Mouse (Mus musculus) stomach, postnatal 0 days (tissue): ENCODE results near the gene Ell. TPM values are rescaled to one million over a fixed set of nuclear protein-coding genes. Genes with fewer than 3 reads are reported as not detected.
A peak's percentile ranks its signal among the peaks of the same experiment; 100 is the strongest.

Source experiments
- ATAC-seq: fragments of 200-750 bp; cut with Nextera tagmentation; 2 replicates; pipeline ENCODE4 v1.8.0; 2017; ENCODE audit not compliant: low FRiP score, low TSS enrichment
- DNase-seq: peaks from one replicate; pipeline ENCODE4 v3.0.0-alpha.2; 2016; ENCODE audit warnings: low spot score
- H3K27ac ChIP-seq: fragments of 300-500 bp; sonication (generic); replicated peaks from 2 replicates; pipeline ENCODE4 v1.5.1; 2014; ENCODE audit warnings: mild to moderate bottlenecking, control low read depth
- H3K27me3 ChIP-seq: fragments of 300-500 bp; sonication (generic); 2 replicates; pipeline ENCODE4 v1.6.1; 2014; ENCODE audit warnings: low read length; ENCODE audit not compliant: control insufficient read depth, insufficient read depth
- H3K36me3 ChIP-seq: fragments of 300-500 bp; sonication (generic); 2 replicates; pipeline ENCODE4 v1.6.1; 2014; ENCODE audit warnings: low read length, mixed read lengths; ENCODE audit not compliant: control insufficient read depth, insufficient read depth
- H3K4me1 ChIP-seq: fragments of 300-500 bp; sonication (generic); replicated peaks from 2 replicates; pipeline ENCODE4 v1.6.1; 2014; ENCODE audit warnings: antibody characterized with exemption; ENCODE audit not compliant: control insufficient read depth, insufficient read depth
- H3K4me2 ChIP-seq: fragments of 300-500 bp; sonication (generic); replicated peaks from 2 replicates; pipeline ENCODE4 v1.6.1; 2014; ENCODE audit warnings: low read depth, mild to moderate bottlenecking, control low read depth, moderate library complexity
- H3K4me3 ChIP-seq: fragments of 300-500 bp; sonication (generic); 2 replicates; pipeline ENCODE4 v1.5.1; 2014; ENCODE audit warnings: low read depth, low read length, control low read depth
- H3K9ac ChIP-seq: fragments of 300-500 bp; sonication (generic); 2 replicates; pipeline ENCODE4 v1.6.1; 2014; ENCODE audit warnings: mild to moderate bottlenecking, low read length, control low read depth, mixed read lengths
- H3K9me3 ChIP-seq: fragments of 300-500 bp; sonication (generic); 2 replicates; pipeline ENCODE4 v1.6.1; 2016; ENCODE audit warnings: low read length; ENCODE audit not compliant: control insufficient read depth
- CTCF ChIP-seq: IDR thresholded peaks from 2 replicates; pipeline ENCODE4 v1.5.1; 2016; ENCODE audit warnings: antibody characterized with exemption, low read depth, mild to moderate bottlenecking, moderate library complexity
- EP300 ChIP-seq: optimal IDR thresholded peaks from 2 replicates; pipeline ENCODE3; 2016; ENCODE audit warnings: antibody characterized with exemption
- WGBS: fragments of 180-500 bp; shearing (Covaris S2); extraction: QIAGEN DNeasy Blood & Tissue Kit; methylation state at CpG from one replicate; pipeline ENCODE4 v1.1.7; 2014; 5-methylcytosine and 5-hydroxymethylcytosine counted together
- polyA plus RNA-seq: library from polyadenylated mRNA; unstranded; fragments of >200 nt; fragmentation: Nextera tagmentation; extraction: Ambion mirVana; gene quantifications from 2 replicates; pipeline ENCODE4 v1.2.1, GENCODE M21; 2015

Gene Ell
- polyA plus RNA-seq, 1 experiment from 2014 or later = 11.1 TPM

DNA sequence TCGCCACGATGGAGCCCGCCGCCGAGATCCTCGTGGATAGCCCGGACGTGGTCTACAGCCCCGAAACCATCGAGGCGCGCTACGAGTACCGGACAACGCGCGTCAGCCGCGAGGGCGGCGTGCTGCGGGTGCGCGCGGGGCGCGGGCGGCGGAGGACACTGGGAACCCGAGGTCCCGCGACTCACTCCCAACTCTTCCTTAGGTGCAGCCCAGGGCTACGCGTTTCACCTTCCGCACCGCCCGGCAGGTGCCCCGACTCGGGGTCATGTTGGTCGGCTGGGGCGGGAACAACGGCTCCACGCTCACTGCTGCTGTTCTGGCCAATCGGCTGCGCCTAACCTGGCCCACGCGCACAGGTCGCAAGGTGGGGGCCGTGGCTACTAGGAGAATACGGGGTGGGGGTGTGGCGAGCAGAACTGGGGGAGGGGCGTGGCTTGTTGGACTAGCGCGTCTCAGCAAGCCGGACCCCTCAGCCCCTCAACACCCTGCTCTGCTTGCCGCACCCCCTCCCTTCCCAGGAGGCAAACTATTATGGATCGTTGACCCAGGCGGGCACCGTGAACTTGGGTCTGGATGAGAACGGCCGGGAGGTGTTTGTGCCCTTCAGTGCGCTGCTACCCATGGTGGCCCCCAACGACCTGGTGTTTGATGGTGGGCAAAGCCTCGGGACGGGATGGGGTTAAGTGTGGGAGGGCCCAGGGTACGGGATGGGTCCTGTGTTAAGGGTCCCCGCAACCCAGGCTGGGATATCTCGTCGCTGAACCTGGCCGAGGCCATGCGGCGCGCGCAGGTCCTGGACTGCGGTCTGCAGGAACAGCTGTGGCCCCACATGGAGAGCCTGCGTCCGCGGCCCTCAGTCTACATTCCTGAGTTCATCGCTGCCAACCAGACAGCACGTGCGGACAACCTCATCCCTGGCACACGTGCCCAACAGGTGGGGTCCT lies 55.6 kb downstream of the Ell start:
- ATAC-seq (peak; percentile 11; the same call in 1 of the 2 replicates), DNase-seq (peak; percentile 54)
- TF ChIP-seq CTCF = no peak
- TF ChIP-seq EP300 = no peak
- H3K27ac ChIP-seq = peak overlapping the region; percentile 56; the same call in 1 of the 2 replicates
- no peaks in the 10 kb centered on the region for H3K27me3 ChIP-seq
- 12% methylated on average over 77 of the region's 82 CpGs for WGBS
- H3K9me3 ChIP-seq = no peaks in the 10 kb centered on the region
- peak overlapping the region; percentile 98 for H3K4me2 ChIP-seq
- H3K4me3 ChIP-seq = peak overlapping the region; percentile 51
- H3K4me1 ChIP-seq = peaks cover 5% of the 10 kb centered on the region; the same call in 1 of the 2 replicates
- peak overlapping the region; percentile 59 for H3K9ac ChIP-seq
- peaks cover 11% of the 10 kb centered on the region; the same call in 1 of the 2 replicates for H3K36me3 ChIP-seq

DNA sequence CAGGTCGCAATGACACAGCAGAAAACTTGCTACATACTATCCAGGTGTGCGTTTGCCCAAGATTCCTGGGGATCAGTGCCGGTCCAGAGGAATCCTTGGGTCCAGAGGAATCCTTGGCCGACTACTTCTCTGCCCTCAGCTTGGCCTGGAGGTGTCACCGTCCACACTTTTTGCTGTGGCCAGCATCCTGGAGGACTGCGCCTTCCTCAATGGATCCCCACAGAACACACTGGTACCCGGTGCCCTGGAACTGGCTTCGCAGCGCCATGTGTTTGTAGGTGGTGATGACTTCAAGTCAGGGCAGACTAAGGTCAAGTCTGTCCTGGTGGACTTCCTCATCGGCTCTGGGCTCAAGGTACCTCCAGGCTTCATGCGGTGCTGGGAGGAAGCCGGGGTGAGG lies 56.6 kb downstream of the Ell start:
- TF ChIP-seq CTCF (no peak), EP300 (no peak)
- peaks cover 5% of the 10 kb centered on the region; the same call in 1 of the 2 replicates for H3K4me1 ChIP-seq
- no peak overlapping the region for H3K4me2 ChIP-seq
- no peaks in the 10 kb centered on the region for H3K27me3 ChIP-seq
- H3K36me3 ChIP-seq = peaks cover 5% of the 10 kb centered on the region; the same call in 1 of the 2 replicates
- H3K9ac ChIP-seq = no peak overlapping the region
- H3K4me3 ChIP-seq = no peak overlapping the region
- DNase-seq = no peak
- ATAC-seq = no peak
- no peaks in the 10 kb centered on the region for H3K9me3 ChIP-seq
- 90% methylated on average over 12 of the region's 12 CpGs for WGBS
- no peak overlapping the region for H3K27ac ChIP-seq

DNA sequence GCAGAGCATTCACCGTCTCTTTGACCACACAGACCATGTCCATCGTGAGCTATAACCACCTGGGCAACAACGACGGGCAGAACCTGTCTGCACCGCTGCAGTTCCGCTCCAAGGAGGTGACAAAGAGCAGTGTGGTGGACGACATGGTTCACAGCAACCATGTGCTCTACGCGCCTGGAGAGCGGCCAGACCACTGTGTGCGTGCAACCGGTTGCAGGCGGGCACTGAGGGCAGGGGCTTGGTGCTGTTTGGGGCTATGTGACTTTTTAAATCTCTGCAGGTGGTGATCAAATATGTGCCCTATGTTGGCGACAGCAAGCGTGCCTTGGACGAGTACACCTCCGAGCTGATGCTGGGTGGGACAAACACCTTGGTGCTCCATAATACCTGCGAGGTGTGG lies 57.0 kb downstream of the Ell start:
- H3K4me1 ChIP-seq = peaks cover 6% of the 10 kb centered on the region
- TF ChIP-seq CTCF (no peak), EP300 (no peak)
- H3K9ac ChIP-seq = no peak overlapping the region
- no peak for DNase-seq
- H3K36me3 ChIP-seq = peaks cover 5% of the 10 kb centered on the region; the same call in 1 of the 2 replicates
- no peak overlapping the region for H3K4me2 ChIP-seq
- H3K4me3 ChIP-seq = no peak overlapping the region
- no peaks in the 10 kb centered on the region for H3K27me3 ChIP-seq
- no peaks in the 10 kb centered on the region for H3K9me3 ChIP-seq
- H3K27ac ChIP-seq = no peak overlapping the region
- no peak for ATAC-seq
- 92% methylated on average over 18 of the region's 18 CpGs for WGBS

DNA sequence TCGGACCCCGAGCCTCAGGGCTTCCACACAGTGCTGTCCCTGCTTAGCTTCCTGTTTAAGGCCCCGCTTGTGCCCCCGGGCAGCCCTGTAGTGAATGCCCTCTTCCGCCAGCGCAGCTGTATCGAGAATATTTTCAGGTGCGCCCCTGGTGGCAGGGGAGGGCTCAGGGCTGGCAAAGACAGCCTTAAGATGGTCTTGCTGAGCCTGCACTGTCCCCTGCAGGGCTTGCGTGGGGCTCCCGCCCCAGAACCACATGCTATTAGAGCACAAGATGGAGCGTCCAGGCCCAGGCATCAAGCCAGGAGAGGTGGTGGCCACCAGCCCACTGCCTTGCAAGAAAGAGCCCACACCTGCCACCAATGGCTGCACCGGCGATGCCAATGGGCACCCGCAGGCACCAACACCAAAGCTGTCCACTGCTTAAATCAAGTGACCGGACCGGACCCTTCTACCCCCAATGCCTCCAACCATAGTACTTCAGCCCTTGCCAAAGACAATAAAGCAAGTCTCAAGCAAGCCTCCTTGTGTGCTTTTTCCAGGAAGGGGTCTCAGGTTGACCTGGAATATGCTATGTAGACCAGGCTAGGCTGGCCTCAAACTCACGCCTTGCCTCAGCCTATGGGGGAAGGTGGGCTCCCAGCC lies 57.6 kb downstream of the Ell start:
- Histone ChIP-seq H3K36me3 (peaks cover under 1% of the 10 kb centered on the region; the same call in 1 of the 2 replicates), H3K27ac (no peak overlapping the region), H3K9me3 (no peaks in the 10 kb centered on the region), H3K9ac (no peak overlapping the region), H3K4me1 (peaks cover 8% of the 10 kb centered on the region), H3K27me3 (no peaks in the 10 kb centered on the region), H3K4me2 (no peak overlapping the region), H3K4me3 (no peak overlapping the region)
- TF ChIP-seq EP300 (no peak), CTCF (peak; percentile 50)
- 88% methylated on average over 17 of the region's 17 CpGs for WGBS
- ATAC-seq = no peak
- peak; percentile 21 for DNase-seq

DNA sequence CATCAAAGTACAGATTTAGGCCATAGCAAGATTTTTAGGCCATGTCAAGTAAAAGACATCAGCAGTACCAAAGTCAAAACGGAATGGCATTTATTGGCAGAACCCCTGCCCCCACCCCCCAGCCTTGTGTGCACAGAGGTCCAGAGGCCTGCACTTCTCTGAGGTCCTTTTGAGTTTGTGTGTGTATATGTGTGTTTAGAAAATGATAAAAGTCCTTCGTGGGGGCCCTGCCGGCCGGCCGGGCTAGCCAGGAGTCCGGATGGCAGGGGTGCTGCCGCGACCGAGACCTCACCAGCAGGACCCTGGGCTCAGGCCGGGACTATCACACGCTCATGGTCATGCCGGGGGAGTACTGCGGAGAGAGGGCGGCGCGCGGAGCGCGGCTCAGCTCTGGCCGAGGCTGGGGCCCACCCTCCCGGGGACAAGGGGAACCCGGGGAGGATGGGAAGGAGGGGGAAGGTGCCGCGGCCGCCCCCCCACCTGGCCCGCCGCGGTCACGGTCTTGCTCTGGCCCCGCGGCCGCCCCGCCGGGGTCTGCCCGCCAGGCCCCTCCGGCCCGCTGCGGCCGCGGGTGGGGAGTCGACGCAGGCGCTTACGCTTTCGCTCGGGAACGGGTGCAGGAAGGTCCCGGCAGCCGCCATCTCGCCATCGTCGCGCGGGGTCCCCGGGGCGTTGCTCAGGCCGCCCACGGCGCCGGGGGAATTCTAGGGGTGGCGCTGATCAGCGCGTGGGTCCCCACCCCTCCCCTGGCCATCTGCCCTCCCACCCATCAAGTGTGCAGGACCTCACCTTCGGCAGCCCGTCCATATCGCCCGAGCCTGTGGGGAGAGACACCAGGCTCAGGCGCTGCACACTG lies 58.4 kb downstream of the Ell start:
- H3K9me3 ChIP-seq = no peaks in the 10 kb centered on the region
- no peak overlapping the region for H3K27ac ChIP-seq
- 22% methylated on average over 54 of the region's 68 CpGs for WGBS
- ATAC-seq (no peak), DNase-seq (no peak)
- TF ChIP-seq EP300 (no peak), CTCF (no peak)
- H3K4me3 ChIP-seq = peak overlapping the region; percentile 44
- no peaks in the 10 kb centered on the region for H3K27me3 ChIP-seq
- peak overlapping the region; percentile 56 for H3K9ac ChIP-seq
- no peaks in the 10 kb centered on the region; the same call in 1 of the 2 replicates for H3K36me3 ChIP-seq
- peaks cover 8% of the 10 kb centered on the region for H3K4me1 ChIP-seq
- H3K4me2 ChIP-seq = peak overlapping the region; percentile 72
